15 mouse cellular contexts compared by ENCODE assay signal in the genomic region with DNA sequence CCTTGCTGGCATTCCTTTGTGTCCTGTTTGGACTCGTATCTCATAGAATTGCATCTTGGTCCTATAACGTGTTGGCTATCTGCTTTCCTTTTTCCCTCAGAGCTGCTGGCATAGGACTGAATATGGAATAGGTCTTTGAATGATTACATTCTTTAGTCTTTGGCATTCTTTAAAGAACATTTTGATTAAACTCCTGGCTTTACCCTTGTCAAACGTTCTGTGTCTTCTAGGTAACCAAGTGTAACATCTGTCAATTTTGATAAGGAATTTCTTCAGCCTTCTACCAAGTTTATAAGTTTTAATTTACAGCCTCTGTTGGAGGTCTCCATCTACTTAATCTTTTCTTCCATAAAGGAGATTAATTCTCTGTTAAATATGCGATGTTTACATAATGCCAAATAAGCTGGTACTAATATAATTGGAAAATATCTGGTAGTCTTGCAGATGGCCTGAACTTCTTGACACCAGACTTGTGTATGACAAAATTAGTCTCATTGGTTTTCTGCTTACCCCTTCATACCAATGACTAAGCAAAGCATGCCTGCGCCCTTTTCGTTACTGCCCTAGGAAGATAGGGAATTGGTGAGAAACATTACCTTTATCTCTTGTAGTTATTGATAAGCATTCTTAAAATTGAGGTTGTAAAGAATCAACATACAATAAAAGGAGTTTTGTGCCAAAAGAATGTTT. TPM values are rescaled to one million over a fixed set of nuclear protein-coding genes. Genes with fewer than 3 reads are reported as not detected.
A peak's percentile ranks its signal among the peaks of the same experiment; 100 is the strongest.
DNase-seq lines count a peak whose midpoint lies in the region; ATAC-seq lines count a peak whose summit lies in the region.
"Had no signal": no experiment of that assay in that cellular context is flagged by ENCODE, and none has a peak within 500 bp of the region (broad histone marks: within the 10 kb centered on the region; RNA-seq: fewer than 3 reads in every experiment).

No protein-coding gene starts in this region.

- no peaks in the 10 kb centered on the region for H3K9me3 ChIP-seq in midbrain, embryonic 13.5 days
- H3K9me3 ChIP-seq in midbrain, embryonic 14.5 days (ENCODE audit: control insufficient read depth, low read length), result no peaks in the 10 kb centered on the region
- no peaks in the 10 kb centered on the region for H3K9me3 ChIP-seq in liver, embryonic 11.5 days (ENCODE audit: control insufficient read depth, low read length)
- H3K9me3 ChIP-seq in midbrain, embryonic 16.5 days (replicated peaks; ENCODE audit: control insufficient read depth, low read length, poor library complexity, severe bottlenecking), result no peaks in the 10 kb centered on the region
- H3K9me3 ChIP-seq: embryonic facial prominence, embryonic 10.5 days; hindbrain, embryonic 12.5 days; neural tube, embryonic 15.5 days had no signal

- DNase-seq in midbrain, embryonic 14.5 days, result no peak
- no peak for DNase-seq in liver, embryonic 11.5 days (ENCODE audit: low spot score)
- no peak for DNase-seq in cerebellum, adult 9-10 months
- no peak for DNase-seq in Muller cell, postnatal 12 days (ENCODE audit: inconsistent ontology term)
- DNase-seq: cerebellum, postnatal 14 days; kidney, adult 18-20 months; lung, adult 18-20 months had no signal

- H3K4me1 ChIP-seq in midbrain, embryonic 13.5 days (replicated peaks), result no peaks in the 10 kb centered on the region
- H3K4me1 ChIP-seq in midbrain, embryonic 14.5 days (ENCODE audit: control insufficient read depth, insufficient read depth, low read length), result no peaks in the 10 kb centered on the region
- peaks cover 4% of the 10 kb centered on the region; the same call in 1 of the 2 replicates for H3K4me1 ChIP-seq in liver, embryonic 11.5 days (replicated peaks; ENCODE audit: control insufficient read depth, insufficient read depth, low read length)
- no peaks in the 10 kb centered on the region for H3K4me1 ChIP-seq in midbrain, embryonic 16.5 days (ENCODE audit: control insufficient read depth, insufficient read depth, low read length)
- H3K4me1 ChIP-seq: embryonic facial prominence, embryonic 10.5 days; hindbrain, embryonic 12.5 days; neural tube, embryonic 15.5 days had no signal

- no peaks in the 10 kb centered on the region for H3K27me3 ChIP-seq in midbrain, embryonic 13.5 days
- H3K27me3 ChIP-seq in midbrain, embryonic 14.5 days (ENCODE audit: control insufficient read depth, insufficient read depth, low read length), result no peaks in the 10 kb centered on the region
- H3K27me3 ChIP-seq in liver, embryonic 11.5 days (replicated peaks; ENCODE audit: control insufficient read depth, insufficient read depth, low read length), result no peaks in the 10 kb centered on the region
- no peaks in the 10 kb centered on the region for H3K27me3 ChIP-seq in midbrain, embryonic 16.5 days (ENCODE audit: control insufficient read depth, insufficient read depth, low read depth, low read length)
- H3K27me3 ChIP-seq: hindbrain, embryonic 12.5 days; neural tube, embryonic 15.5 days had no signal

- no peak overlapping the region for H3K4me3 ChIP-seq in midbrain, embryonic 13.5 days (replicated peaks)
- H3K4me3 ChIP-seq in midbrain, embryonic 14.5 days (replicated peaks; ENCODE audit: low read depth, low read length), result no peak overlapping the region
- H3K4me3 ChIP-seq in liver, embryonic 11.5 days (ENCODE audit: low read depth, low read length), result no peak overlapping the region
- H3K4me3 ChIP-seq in midbrain, embryonic 16.5 days (ENCODE audit: low read depth, low read length), result no peak overlapping the region
- H3K4me3 ChIP-seq: embryonic facial prominence, embryonic 10.5 days; hindbrain, embryonic 12.5 days; layer of hippocampus, adult 2 months; neural tube, embryonic 15.5 days had no signal

- 0 out of 2 replicates have a peak overlapping the region, but pooled peaks have one; percentile 19 for H3K27ac ChIP-seq in midbrain, embryonic 13.5 days
- H3K27ac ChIP-seq in midbrain, embryonic 14.5 days (replicated peaks; ENCODE audit: low read depth, low read length), result no peak overlapping the region
- peak overlapping the region; percentile 94 for H3K27ac ChIP-seq in liver, embryonic 11.5 days (ENCODE audit: low read depth, low read length)
- H3K27ac ChIP-seq in midbrain, embryonic 16.5 days (ENCODE audit: low read length), result no peak overlapping the region
- H3K27ac ChIP-seq: embryonic facial prominence, embryonic 10.5 days; hindbrain, embryonic 12.5 days; layer of hippocampus, adult 2 months; neural tube, embryonic 15.5 days had no signal

- H3K4me2 ChIP-seq in midbrain, embryonic 13.5 days (replicated peaks), result no peak overlapping the region
- H3K4me2 ChIP-seq in midbrain, embryonic 14.5 days (ENCODE audit: low read length), result no peak overlapping the region
- H3K4me2 ChIP-seq in liver, embryonic 11.5 days, result peak overlapping the region; percentile 35
- H3K4me2 ChIP-seq in midbrain, embryonic 16.5 days (ENCODE audit: low read length), result no peak overlapping the region
- H3K4me2 ChIP-seq: hindbrain, embryonic 12.5 days; neural tube, embryonic 15.5 days had no signal

- no peak overlapping the region for H3K9ac ChIP-seq in midbrain, embryonic 13.5 days (replicated peaks)
- H3K9ac ChIP-seq in midbrain, embryonic 14.5 days (replicated peaks; ENCODE audit: low read length), result no peak overlapping the region
- H3K9ac ChIP-seq in liver, embryonic 11.5 days (ENCODE audit: low read depth, low read length), result peak overlapping the region; percentile 23; the same call in 1 of the 2 replicates
- no peak overlapping the region for H3K9ac ChIP-seq in midbrain, embryonic 16.5 days (ENCODE audit: low read depth, low read length)
- H3K9ac ChIP-seq: hindbrain, embryonic 12.5 days; neural tube, embryonic 15.5 days had no signal

- 75% methylated on average over 6 of the region's 6 CpGs for WGBS in midbrain, embryonic 13.5 days
- 64% methylated on average over 6 of the region's 6 CpGs for WGBS in midbrain, embryonic 14.5 days
- WGBS in liver, embryonic 11.5 days, result 57% methylated on average over 6 of the region's 6 CpGs
- 69% methylated on average over 6 of the region's 6 CpGs for WGBS in midbrain, embryonic 16.5 days

- no peak for ATAC-seq in midbrain, embryonic 13.5 days
- ATAC-seq in midbrain, embryonic 14.5 days (ENCODE audit: low FRiP score, low TSS enrichment), result no peak
- ATAC-seq in erythroblast, adult 5-6 weeks (replicated peaks; ENCODE audit: low FRiP score, poor library complexity, severe bottlenecking), result peak; percentile 87
- ATAC-seq in liver, embryonic 11.5 days (replicated peaks; ENCODE audit: low FRiP score), result peak; percentile 91
- ATAC-seq in midbrain, embryonic 16.5 days, result no peak
- ATAC-seq: CD4-positive, CD25-positive, alpha-beta regulatory T cell, adult 4 months had no signal

- H3K36me3 ChIP-seq in midbrain, embryonic 13.5 days, result peaks cover 6% of the 10 kb centered on the region; the same call in 1 of the 2 replicates
- H3K36me3 ChIP-seq in midbrain, embryonic 14.5 days (ENCODE audit: control insufficient read depth, insufficient read depth, low read length), result peaks cover 6% of the 10 kb centered on the region; the same call in 1 of the 2 replicates
- peaks cover 5% of the 10 kb centered on the region; the same call in 1 of the 2 replicates for H3K36me3 ChIP-seq in liver, embryonic 11.5 days (ENCODE audit: control insufficient read depth, insufficient read depth, low read length)
- no peaks in the 10 kb centered on the region for H3K36me3 ChIP-seq in midbrain, embryonic 16.5 days (ENCODE audit: control insufficient read depth, insufficient read depth, low read length)

RNA-seq across cellular contexts. Expression of a gene that starts 36.9 kb away (rescaled TPM):
- 19.7 and 21.9 TPM in 2 replicates for polyA plus RNA-seq in midbrain, embryonic 13.5 days (2015; fragmentation: Nextera tagmentation; extraction: Ambion mirVana)
- polyA plus RNA-seq in midbrain, embryonic 14.5 days (2014; fragmentation: Nextera tagmentation; extraction: Ambion mirVana), result 13.4 and 18.1 TPM in 2 replicates
- 30.4 and 37.4 TPM in 2 replicates for total RNA-seq in erythroblast, adult 5-6 weeks (2015; ENCODE audit: low replicate concordance)
- total RNA-seq in erythroblast, adult 5-6 weeks (2017; ENCODE audit: low replicate concordance), result 63.4 and 71.3 TPM in 2 replicates
- polyA plus RNA-seq in liver, embryonic 11.5 days (2014; fragmentation: Nextera tagmentation; extraction: Ambion mirVana), result 30.1 and 30.4 TPM in 2 replicates
- 16.1 TPM in 2 replicates for polyA plus RNA-seq in midbrain, embryonic 16.5 days (2015; fragmentation: Nextera tagmentation; extraction: Ambion mirVana)

RNA-seq across cellular contexts. Expression of a gene that starts 38.0 kb away (rescaled TPM):
- polyA plus RNA-seq in midbrain, embryonic 13.5 days (2015; fragmentation: Nextera tagmentation; extraction: Ambion mirVana), result 22.7 and 27.9 TPM in 2 replicates
- 40.5 and 44.5 TPM in 2 replicates for polyA plus RNA-seq in midbrain, embryonic 14.5 days (2014; fragmentation: Nextera tagmentation; extraction: Ambion mirVana)
- 15.2 and 16.7 TPM in 2 replicates for total RNA-seq in erythroblast, adult 5-6 weeks (2015; ENCODE audit: low replicate concordance)
- total RNA-seq in erythroblast, adult 5-6 weeks (2017; ENCODE audit: low replicate concordance), result 19.2 and 23.3 TPM in 2 replicates
- polyA plus RNA-seq in liver, embryonic 11.5 days (2014; fragmentation: Nextera tagmentation; extraction: Ambion mirVana), result 7.5 and 8.0 TPM in 2 replicates
- polyA plus RNA-seq in midbrain, embryonic 16.5 days (2015; fragmentation: Nextera tagmentation; extraction: Ambion mirVana), result 30.7 and 32.0 TPM in 2 replicates

Comparison
In these comparisons a context has a peak if more than half of its experiments do, and no peak if none do; other contexts are left out.
1. H3K27ac ChIP-seq: peak in midbrain, embryonic 13.5 days (single experiment) and liver, embryonic 11.5 days (single experiment); none in midbrain, embryonic 14.5 days (single experiment) and midbrain, embryonic 16.5 days (single experiment).
2. ATAC-seq: peak in erythroblast, adult 5-6 weeks (single experiment) and liver, embryonic 11.5 days (single experiment); none in midbrain, embryonic 13.5 days (single experiment), midbrain, embryonic 14.5 days (single experiment) and midbrain, embryonic 16.5 days (single experiment).